Mouse (Mus musculus) heart, embryonic 15.5 days (tissue): ENCODE measurements at regions not wholly inside any gene's neighbourhood (a gene's known extent, or its start where the extent isn't known, plus 50 kb on each side); places are given as distances from the start of the nearest gene placed in this dataset.

Experiments used
- ATAC-seq: fragments of 200-750 bp; cut with Nextera tagmentation; replicated peaks from 2 replicates; pipeline ENCODE4 v1.8.0; 2017; ENCODE audit warnings: low read depth, moderate TSS enrichment; ENCODE audit not compliant: insufficient number of reproducible peaks, insufficient read depth, low FRiP score
- H3K27ac ChIP-seq: fragments of 300-500 bp; sonication (generic); 2 replicates; pipeline ENCODE4 v1.5.1; 2015; ENCODE audit warnings: mild to moderate bottlenecking, inconsistent platforms
- H3K27me3 ChIP-seq: fragments of 300-500 bp; sonication (generic); 2 replicates; pipeline ENCODE4 v1.6.1; 2015; ENCODE audit warnings: inconsistent platforms
- H3K36me3 ChIP-seq: fragments of 300-500 bp; sonication (generic); 2 replicates; pipeline ENCODE4 v1.6.1; 2015; ENCODE audit warnings: mild to moderate bottlenecking, inconsistent platforms
- H3K4me1 ChIP-seq: fragments of 300-500 bp; sonication (generic); replicated peaks from 2 replicates; pipeline ENCODE4 v1.6.1; 2015; ENCODE audit warnings: inconsistent platforms
- H3K4me2 ChIP-seq: fragments of 300-500 bp; sonication (generic); 2 replicates; pipeline ENCODE4 v1.6.1; 2015; ENCODE audit warnings: inconsistent platforms, mild to moderate bottlenecking, moderate library complexity
- H3K4me3 ChIP-seq: fragments of 300-500 bp; sonication (generic); 2 replicates; pipeline ENCODE4 v1.5.1; 2015; ENCODE audit warnings: mild to moderate bottlenecking, inconsistent platforms
- H3K9ac ChIP-seq: fragments of 300-500 bp; sonication (generic); 2 replicates; pipeline ENCODE4 v1.6.1; 2015; ENCODE audit warnings: mild to moderate bottlenecking, inconsistent platforms
- H3K9me3 ChIP-seq: fragments of 300-500 bp; sonication (generic); replicated peaks from 2 replicates; pipeline ENCODE4 v1.6.1; 2016; ENCODE audit warnings: inconsistent platforms
- WGBS: fragments of 180-500 bp; shearing (Covaris S2); methylation state at CpG from one replicate; pipeline ENCODE4 v1.1.7; 2015; ENCODE audit warnings: mixed read lengths; 5-methylcytosine and 5-hydroxymethylcytosine counted together

- no peaks in the 10 kb centered on the region for H3K9me3 ChIP-seq
- no peaks in the 10 kb centered on the region for H3K27me3 ChIP-seq
- no peak for ATAC-seq
- H3K9ac ChIP-seq = no peak overlapping the region
- H3K36me3 ChIP-seq = no peaks in the 10 kb centered on the region
- 75% methylated on average over 2 of the region's 2 CpGs for WGBS
- no peak overlapping the region for H3K4me2 ChIP-seq
- H3K27ac ChIP-seq = no peak overlapping the region
- H3K4me1 ChIP-seq = peaks cover 6% of the 10 kb centered on the region; the same call in 1 of the 2 replicates
- H3K4me3 ChIP-seq = no peak overlapping the region
Observed at GRCm38 (mm10) chr5:52973003-52973402, 64.9 kb upstream of the Slc34a2 start.

DNA sequence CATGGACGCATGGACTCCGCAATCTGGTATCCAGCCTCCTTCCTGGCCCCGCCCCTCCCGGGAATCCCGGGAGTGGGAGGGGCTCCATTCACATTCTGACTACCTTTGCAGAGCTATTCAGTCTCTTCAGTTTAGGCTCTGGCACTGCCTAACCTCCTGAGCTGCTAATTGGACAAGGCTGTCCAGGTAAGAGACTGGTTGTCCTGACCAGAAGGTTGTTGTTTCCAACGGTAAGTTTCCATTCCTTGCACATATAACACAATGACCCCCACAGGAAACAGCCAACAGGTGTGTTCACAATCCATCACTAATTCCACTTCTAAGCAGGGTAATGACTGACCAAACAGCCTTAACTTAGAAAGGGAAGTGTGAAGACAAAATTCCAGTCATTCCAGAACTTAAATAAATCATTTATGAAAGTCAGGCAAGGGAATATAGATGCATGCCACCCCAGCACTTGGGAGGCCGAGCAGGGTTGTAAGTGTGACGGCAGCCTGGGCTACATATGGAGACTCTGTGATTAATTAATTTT is 62.3 kb upstream of the Slc34a2 start:
- Histone ChIP-seq H3K4me2 (no peak overlapping the region), H3K27me3 (no peaks in the 10 kb centered on the region), H3K9me3 (no peaks in the 10 kb centered on the region), H3K27ac (no peak overlapping the region), H3K4me1 (peaks cover 6% of the 10 kb centered on the region; the same call in 1 of the 2 replicates), H3K36me3 (no peaks in the 10 kb centered on the region), H3K9ac (no peak overlapping the region), H3K4me3 (no peak overlapping the region)
- no peak for ATAC-seq
- 61% methylated on average over 8 of the region's 8 CpGs for WGBS

DNA sequence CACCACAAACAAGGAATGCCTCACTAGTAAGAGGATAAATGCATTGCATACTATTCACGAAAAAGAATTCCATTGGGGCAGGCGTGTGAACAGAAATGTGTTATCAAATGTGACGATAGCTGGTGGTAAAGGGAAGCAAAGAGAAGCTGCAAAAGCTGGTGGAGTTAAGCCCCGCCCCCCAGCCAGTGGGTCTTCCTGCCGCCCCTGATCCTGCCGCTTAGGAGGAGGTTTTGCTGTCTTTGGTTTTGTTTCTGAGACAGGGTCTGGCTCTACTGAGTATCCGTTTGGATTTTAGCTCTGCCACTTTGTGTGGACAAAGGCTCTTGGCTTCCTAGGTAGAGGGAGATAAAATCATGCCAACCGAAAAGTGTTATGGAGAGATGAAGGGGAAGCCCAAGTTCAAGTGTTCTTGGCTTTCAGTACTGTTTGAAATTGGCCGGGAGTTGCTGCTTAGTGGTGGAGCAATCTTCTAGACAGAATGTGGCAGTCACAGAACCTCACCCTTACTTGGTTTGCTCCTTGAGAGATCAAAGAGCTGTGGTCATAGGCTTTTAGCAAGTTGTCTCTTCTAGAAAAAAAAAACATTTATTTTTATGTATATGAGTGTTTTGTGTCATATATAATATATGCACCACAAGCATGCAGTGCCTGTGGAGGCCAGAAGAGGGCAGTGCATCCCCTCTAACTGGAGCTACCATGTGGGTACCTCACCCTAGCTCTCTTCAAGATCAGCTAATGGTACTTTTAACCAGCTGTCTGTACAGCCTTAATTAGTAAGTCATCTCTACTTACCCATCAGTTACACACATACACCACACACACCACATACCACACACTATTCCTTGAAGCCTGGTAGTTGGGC is 59.8 kb upstream of the Slc34a2 start:
- Histone ChIP-seq H3K4me3 (no peak overlapping the region), H3K27me3 (no peaks in the 10 kb centered on the region), H3K9me3 (no peaks in the 10 kb centered on the region), H3K4me1 (peaks cover 6% of the 10 kb centered on the region; the same call in 1 of the 2 replicates), H3K9ac (no peak overlapping the region), H3K36me3 (no peaks in the 10 kb centered on the region), H3K4me2 (peak overlapping the region; percentile 38), H3K27ac (no peak overlapping the region)
- no peak for ATAC-seq
- 45% methylated on average over 9 of the region's 9 CpGs for WGBS

GRCm38 (mm10) chr5:52979458-52979857 is 58.4 kb upstream of the Slc34a2 start:
- 54% methylated on average over 1 of the region's 1 CpGs for WGBS
- H3K4me3 ChIP-seq = no peak overlapping the region
- H3K36me3 ChIP-seq = no peaks in the 10 kb centered on the region
- H3K9ac ChIP-seq = no peak overlapping the region
- H3K4me1 ChIP-seq = peaks cover 6% of the 10 kb centered on the region; the same call in 1 of the 2 replicates
- no peaks in the 10 kb centered on the region for H3K9me3 ChIP-seq
- H3K4me2 ChIP-seq = no peak overlapping the region
- no peak for ATAC-seq
- no peaks in the 10 kb centered on the region for H3K27me3 ChIP-seq
- H3K27ac ChIP-seq = no peak overlapping the region

GRCm38 (mm10) chr5:52982056-52982455 is 55.8 kb upstream of the Slc34a2 start:
- Histone ChIP-seq H3K9me3 (no peaks in the 10 kb centered on the region), H3K4me3 (no peak overlapping the region), H3K27ac (no peak overlapping the region), H3K27me3 (no peaks in the 10 kb centered on the region), H3K9ac (no peak overlapping the region), H3K36me3 (no peaks in the 10 kb centered on the region), H3K4me2 (no peak overlapping the region), H3K4me1 (peaks cover 5% of the 10 kb centered on the region; the same call in 1 of the 2 replicates)
- 81% methylated on average over 4 of the region's 4 CpGs for WGBS
- ATAC-seq = no peak

DNA sequence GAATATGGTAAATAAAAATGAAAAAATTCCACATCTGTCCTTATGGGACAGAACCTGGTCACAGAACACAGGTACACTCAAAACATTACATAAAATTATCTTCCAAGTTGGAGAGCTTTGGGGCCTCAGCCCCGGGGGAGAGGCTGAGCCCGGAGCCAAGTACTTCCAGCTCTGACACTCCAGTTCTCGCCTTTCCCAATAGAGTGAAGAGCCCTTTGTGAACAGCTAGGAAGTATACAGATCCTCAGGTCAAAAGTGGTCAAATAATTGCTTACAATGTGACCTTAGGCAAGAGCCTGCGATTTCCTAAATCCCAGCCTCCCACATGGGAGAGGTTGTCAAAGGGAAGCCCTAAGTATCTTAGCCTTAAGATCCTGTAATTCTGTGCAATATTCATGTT is 55.1 kb upstream of the Slc34a2 start:
- H3K27ac ChIP-seq = no peak overlapping the region
- H3K4me1 ChIP-seq = peaks cover 1% of the 10 kb centered on the region; the same call in 1 of the 2 replicates
- WGBS = 60% methylated on average over 4 of the region's 4 CpGs
- ATAC-seq = no peak
- no peaks in the 10 kb centered on the region for H3K27me3 ChIP-seq
- H3K4me2 ChIP-seq = no peak overlapping the region
- H3K36me3 ChIP-seq = no peaks in the 10 kb centered on the region
- H3K4me3 ChIP-seq = no peak overlapping the region
- H3K9me3 ChIP-seq = no peaks in the 10 kb centered on the region
- H3K9ac ChIP-seq = no peak overlapping the region
